Mouse (Mus musculus) right cerebral cortex, adult 18-20 months (tissue): ENCODE measurements around the gene Rps6ka5.
A peak's percentile ranks its signal among the peaks of the same experiment; 100 is the strongest.

Experiments
- DNase-seq: peaks from one replicate; pipeline ENCODE4 v3.0.0; 2022; ENCODE audit warnings: mixed read lengths

The Rps6ka5 gene

GRCm38 (mm10) chr12:100641936-100642335 is 84.8 kb downstream of the Rps6ka5 start:
- DNase-seq = no peak

- DNase-seq = no peak
Measured at GRCm38 (mm10) chr12:100640726-100641125, 86.1 kb downstream of the Rps6ka5 start.

GRCm38 (mm10) chr12:100639680-100640079 is 87.1 kb downstream of the Rps6ka5 start:
- peak; percentile 72 for DNase-seq

GRCm38 (mm10) chr12:100637886-100638285 is 88.9 kb downstream of the Rps6ka5 start:
- DNase-seq = no peak

GRCm38 (mm10) chr12:100636733-100637132 is 90.0 kb downstream of the Rps6ka5 start:
- no peak for DNase-seq

DNA sequence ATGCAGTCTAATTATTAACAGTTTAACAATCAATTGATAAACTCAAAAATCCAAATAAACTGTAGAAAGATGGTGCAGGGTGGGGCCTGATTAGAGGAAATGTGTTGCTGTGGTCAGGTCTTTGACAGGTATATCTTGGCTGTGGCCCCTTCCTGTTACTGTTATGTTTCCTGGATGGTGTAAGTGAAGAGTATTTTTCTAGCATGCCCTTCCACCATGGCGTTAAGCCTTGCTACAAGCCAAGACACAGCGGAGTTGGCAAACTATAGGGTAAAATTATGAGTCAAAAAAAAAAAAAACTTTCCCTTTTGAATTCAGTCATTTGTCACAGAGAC is 90.5 kb downstream of the Rps6ka5 start:
- DNase-seq = no peak

GRCm38 (mm10) chr12:100635601-100636298 is 91.0 kb downstream of the Rps6ka5 start:
- no peak for DNase-seq

- no peak for DNase-seq
Measured at GRCm38 (mm10) chr12:100633231-100633630, 93.6 kb downstream of the Rps6ka5 start.

GRCm38 (mm10) chr12:100631286-100631685 is 95.5 kb downstream of the Rps6ka5 start:
- DNase-seq = no peak

GRCm38 (mm10) chr12:100629126-100629920 is 97.5 kb downstream of the Rps6ka5 start:
- no peak for DNase-seq

- no peak for DNase-seq
Measured at GRCm38 (mm10) chr12:100626991-100627677, 99.6 kb downstream of the Rps6ka5 start.

DNA sequence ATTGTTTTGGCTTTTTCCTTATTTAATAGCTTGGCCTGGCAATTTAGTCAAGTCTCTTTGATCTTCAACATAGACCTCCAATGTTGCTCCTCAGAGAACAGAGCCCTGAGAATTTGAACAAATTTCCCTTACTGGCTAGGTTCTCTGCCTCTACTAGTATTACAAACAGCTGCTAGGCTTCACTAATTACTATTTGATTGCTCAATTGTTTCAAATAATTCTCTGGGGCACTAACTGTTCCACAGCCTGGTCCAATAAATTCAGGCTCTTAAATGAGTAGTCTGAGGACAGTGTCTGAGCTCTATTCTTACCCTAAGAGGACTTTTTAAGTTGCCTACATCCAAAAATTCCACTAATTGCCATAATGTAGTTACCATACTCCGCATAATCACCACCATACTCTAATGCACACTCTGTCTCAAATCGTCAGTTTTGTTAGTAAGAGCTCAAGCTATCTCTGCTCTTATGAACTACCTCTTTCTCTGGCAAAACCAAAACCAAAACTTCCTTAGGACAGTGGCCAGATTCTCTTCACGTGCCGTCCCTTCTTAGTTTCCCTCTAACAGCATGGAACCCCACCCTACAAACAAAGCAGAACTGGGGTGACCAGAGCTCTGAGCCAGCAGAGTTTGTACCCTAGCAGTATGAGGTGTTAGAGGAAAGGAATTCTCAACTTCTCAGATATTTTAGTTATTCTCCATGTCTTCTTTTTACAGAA is 100.4 kb downstream of the Rps6ka5 start:
- DNase-seq = no peak

GRCm38 (mm10) chr12:100624854-100625447 is 101.8 kb downstream of the Rps6ka5 start:
- DNase-seq = no peak

DNA sequence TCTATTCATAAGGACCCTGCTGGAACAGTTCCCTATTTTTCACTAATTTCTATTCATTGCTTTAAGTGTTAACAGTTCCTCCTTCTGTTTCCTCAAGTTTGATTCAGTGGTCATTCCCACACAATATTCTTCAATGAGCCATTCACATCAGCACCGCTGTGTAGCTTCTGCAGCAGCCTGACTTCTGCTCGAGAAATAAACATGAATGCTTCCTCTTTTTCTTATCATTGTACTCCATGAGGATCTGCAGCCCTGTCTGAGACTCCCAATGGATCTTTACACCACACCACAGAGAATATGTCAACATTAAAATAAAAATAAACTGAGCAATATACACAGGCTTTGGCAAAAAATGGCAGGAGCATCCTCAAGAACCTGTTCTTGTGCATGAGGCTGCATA is 111.5 kb downstream of the Rps6ka5 start:
- no peak for DNase-seq

GRCm38 (mm10) chr12:100613878-100614277 is 112.9 kb downstream of the Rps6ka5 start:
- no peak for DNase-seq

DNA sequence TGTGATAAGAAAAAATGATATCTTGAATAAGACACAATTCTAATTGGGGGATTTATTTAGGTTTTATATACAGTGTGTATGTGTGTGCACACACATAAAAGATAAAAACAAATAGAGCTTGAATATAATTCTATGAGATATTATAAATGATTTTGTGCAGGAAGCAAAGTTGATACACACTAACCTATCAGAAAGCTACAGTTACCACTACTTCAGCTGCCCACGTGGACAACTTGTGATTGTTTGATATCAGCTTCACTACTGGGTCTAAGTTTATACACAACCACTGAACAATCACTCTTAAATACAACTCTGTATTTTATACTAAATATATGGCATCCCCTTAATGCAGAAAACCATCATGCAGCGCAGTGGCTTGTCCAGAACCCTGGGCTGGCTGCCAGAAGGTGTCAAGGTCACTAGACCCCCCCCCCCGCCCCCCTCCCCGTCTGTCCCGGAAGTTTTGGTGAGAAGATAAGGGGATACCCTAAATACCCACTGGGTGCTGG is 113.5 kb downstream of the Rps6ka5 start:
- DNase-seq = no peak

- no peak for DNase-seq
Measured at GRCm38 (mm10) chr12:100609766-100610165, 117.0 kb downstream of the Rps6ka5 start.

- no peak for DNase-seq
Measured at GRCm38 (mm10) chr12:100609064-100609463, 117.7 kb downstream of the Rps6ka5 start.

DNA sequence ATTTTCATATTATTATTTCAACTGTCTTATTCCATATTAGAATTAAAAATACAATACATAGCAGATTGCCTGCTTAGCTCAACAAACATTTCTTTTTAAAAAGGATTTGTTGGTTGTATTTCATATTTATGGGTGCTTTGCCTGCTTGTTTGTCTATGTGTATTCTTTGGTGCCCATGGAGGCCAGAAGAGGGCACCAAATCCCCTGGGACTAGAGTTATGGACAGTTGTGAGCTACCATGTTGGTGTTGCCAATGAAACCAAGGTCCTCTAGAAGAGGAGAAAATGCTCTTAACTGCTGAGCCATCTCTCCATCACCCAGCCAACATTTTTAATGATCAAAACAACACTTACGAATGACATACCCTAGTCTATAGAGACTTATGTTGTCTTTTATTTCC is 120.0 kb downstream of the Rps6ka5 start:
- DNase-seq = no peak

- no peak for DNase-seq
Measured at GRCm38 (mm10) chr12:100605596-100605995, 121.2 kb downstream of the Rps6ka5 start.

GRCm38 (mm10) chr12:100604540-100604939 is 122.2 kb downstream of the Rps6ka5 start:
- peak; percentile 24 for DNase-seq

GRCm38 (mm10) chr12:100594700-100595099 is 132.1 kb downstream of the Rps6ka5 start:
- no peak for DNase-seq
